Mouse (Mus musculus): Measurements from ENCODE around the gene Porcn. TPM values are rescaled to one million over a fixed set of nuclear protein-coding genes. Genes with fewer than 3 reads are reported as not detected.

The Porcn gene
- polyA plus RNA-seq, 1 experiment from 2014 or later, result 23.8 TPM

DNA sequence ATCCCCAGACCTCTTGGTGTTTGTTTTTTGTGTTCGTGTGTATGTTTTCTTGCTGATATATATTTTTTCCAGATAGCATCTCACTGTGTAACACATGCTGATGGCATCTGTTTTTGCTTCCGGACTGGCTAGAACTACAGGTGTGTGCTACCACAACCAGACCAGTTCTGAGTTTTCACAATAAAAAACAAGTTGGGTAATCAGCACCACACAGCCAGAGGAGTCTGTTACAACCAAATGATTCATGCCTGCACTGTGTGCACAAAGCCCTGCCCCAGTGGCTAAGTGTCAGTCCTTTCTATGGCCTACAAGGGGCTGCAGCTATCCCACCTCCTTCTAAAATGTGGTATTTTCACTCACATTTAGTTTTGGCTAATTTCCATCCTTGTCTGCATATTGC lies 30.4 kb upstream of the Porcn start:
- DNase-seq (ENCODE audit: low spot score), result no peak
- WGBS, result 94% methylated on average over 2 of the region's 2 CpGs
- ATAC-seq (ENCODE audit: insufficient read depth, low FRiP score, low TSS enrichment), result no peak
- Histone ChIP-seq H3K9ac (ENCODE audit: low read length) (no peak overlapping the region), H3K4me2 (ENCODE audit: low read depth) (no peak overlapping the region), H3K9me3 (ENCODE audit: control insufficient read depth, low read length) (no peaks in the 10 kb centered on the region), H3K4me1 (ENCODE audit: control insufficient read depth, insufficient read depth, low read length) (no peaks in the 10 kb centered on the region), H3K27me3 (ENCODE audit: control insufficient read depth, insufficient read depth, low read length) (no peaks in the 10 kb centered on the region), H3K36me3 (ENCODE audit: control insufficient read depth, insufficient read depth, low read length) (no peaks in the 10 kb centered on the region), H3K27ac (ENCODE audit: low read depth, low read length) (no peak overlapping the region), H3K4me3 (ENCODE audit: low read depth, low read length) (no peak overlapping the region)

GRCm38 (mm10) chrX:8233602-8234001 lies 27.3 kb upstream of the Porcn start:
- Histone ChIP-seq H3K27ac (ENCODE audit: low read depth, low read length) (no peak overlapping the region), H3K4me1 (ENCODE audit: control insufficient read depth, insufficient read depth, low read length) (no peaks in the 10 kb centered on the region), H3K4me2 (ENCODE audit: low read depth) (no peak overlapping the region), H3K9ac (ENCODE audit: low read length) (no peak overlapping the region), H3K27me3 (ENCODE audit: control insufficient read depth, insufficient read depth, low read length) (no peaks in the 10 kb centered on the region), H3K4me3 (ENCODE audit: low read depth, low read length) (no peak overlapping the region), H3K9me3 (ENCODE audit: control insufficient read depth, low read length) (no peaks in the 10 kb centered on the region), H3K36me3 (ENCODE audit: control insufficient read depth, insufficient read depth, low read length) (no peaks in the 10 kb centered on the region)
- ATAC-seq (ENCODE audit: insufficient read depth, low FRiP score, low TSS enrichment), result no peak
- no peak for DNase-seq (ENCODE audit: low spot score)
- WGBS, result 74% methylated on average over 3 of the region's 3 CpGs

DNA sequence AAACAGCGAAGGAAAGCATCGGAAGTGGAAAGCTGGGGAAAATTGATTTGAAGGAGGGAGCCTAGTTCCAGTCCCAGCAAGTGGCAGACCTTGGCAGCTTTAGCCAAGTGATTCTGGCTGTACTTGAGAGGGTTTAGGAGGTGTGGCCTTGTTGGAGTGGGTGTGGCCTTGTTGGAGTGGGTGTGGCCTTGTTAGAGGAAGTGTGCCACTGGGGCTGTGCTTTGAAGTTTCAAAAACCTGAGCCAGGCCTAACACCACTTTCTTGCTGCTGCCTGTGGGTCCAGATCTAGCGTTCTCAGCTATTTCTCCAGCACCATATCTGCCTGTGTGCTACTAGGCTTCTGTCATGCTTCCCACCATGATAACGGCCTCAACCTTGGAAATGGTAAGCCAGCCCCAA lies 23.9 kb upstream of the Porcn start:
- ATAC-seq (ENCODE audit: insufficient read depth, low FRiP score, low TSS enrichment), result no peak
- Histone ChIP-seq H3K4me3 (ENCODE audit: low read depth, low read length) (no peak overlapping the region), H3K9ac (ENCODE audit: low read length) (no peak overlapping the region), H3K9me3 (ENCODE audit: control insufficient read depth, low read length) (no peaks in the 10 kb centered on the region), H3K36me3 (ENCODE audit: control insufficient read depth, insufficient read depth, low read length) (no peaks in the 10 kb centered on the region), H3K27me3 (ENCODE audit: control insufficient read depth, insufficient read depth, low read length) (no peaks in the 10 kb centered on the region), H3K4me2 (ENCODE audit: low read depth) (no peak overlapping the region), H3K27ac (ENCODE audit: low read depth, low read length) (no peak overlapping the region), H3K4me1 (ENCODE audit: control insufficient read depth, insufficient read depth, low read length) (no peaks in the 10 kb centered on the region)
- DNase-seq (ENCODE audit: low spot score), result no peak
- 79% methylated on average over 4 of the region's 4 CpGs for WGBS

DNA sequence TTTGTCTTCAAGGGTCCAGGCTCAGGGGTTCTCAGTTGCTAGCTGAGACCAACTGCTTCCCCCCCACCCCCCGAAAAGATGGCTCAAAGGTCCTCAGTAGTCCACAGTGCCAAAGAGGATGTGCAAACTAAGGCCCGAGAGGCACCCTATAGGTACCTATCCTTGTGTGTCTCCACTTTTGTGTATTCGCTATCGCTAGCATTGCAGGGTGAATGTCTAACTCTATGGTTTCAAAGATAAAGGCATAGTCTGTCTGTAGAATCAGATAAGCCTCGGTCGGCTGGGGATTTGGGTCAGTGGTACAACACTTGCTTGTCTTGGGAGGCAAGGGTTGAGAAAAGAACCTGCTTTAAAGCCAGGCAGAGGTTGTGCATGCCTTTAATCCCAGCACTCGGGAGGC lies 17.1 kb upstream of the Porcn start:
- H3K27me3 ChIP-seq (ENCODE audit: control insufficient read depth, insufficient read depth, low read length), result no peaks in the 10 kb centered on the region
- H3K36me3 ChIP-seq (ENCODE audit: control insufficient read depth, insufficient read depth, low read length), result no peaks in the 10 kb centered on the region
- H3K9me3 ChIP-seq (ENCODE audit: control insufficient read depth, low read length), result no peaks in the 10 kb centered on the region
- no peaks in the 10 kb centered on the region for H3K4me1 ChIP-seq (ENCODE audit: control insufficient read depth, insufficient read depth, low read length)
- DNase-seq (ENCODE audit: low spot score) (no peak), ATAC-seq (ENCODE audit: insufficient read depth, low FRiP score, low TSS enrichment) (no peak)
- no peak overlapping the region for H3K27ac ChIP-seq (ENCODE audit: low read depth, low read length)
- WGBS, result 91% methylated on average over 7 of the region's 7 CpGs
- no peak overlapping the region for H3K4me3 ChIP-seq (ENCODE audit: low read depth, low read length)
- no peak overlapping the region for H3K4me2 ChIP-seq (ENCODE audit: low read depth)
- no peak overlapping the region for H3K9ac ChIP-seq (ENCODE audit: low read length)

DNA sequence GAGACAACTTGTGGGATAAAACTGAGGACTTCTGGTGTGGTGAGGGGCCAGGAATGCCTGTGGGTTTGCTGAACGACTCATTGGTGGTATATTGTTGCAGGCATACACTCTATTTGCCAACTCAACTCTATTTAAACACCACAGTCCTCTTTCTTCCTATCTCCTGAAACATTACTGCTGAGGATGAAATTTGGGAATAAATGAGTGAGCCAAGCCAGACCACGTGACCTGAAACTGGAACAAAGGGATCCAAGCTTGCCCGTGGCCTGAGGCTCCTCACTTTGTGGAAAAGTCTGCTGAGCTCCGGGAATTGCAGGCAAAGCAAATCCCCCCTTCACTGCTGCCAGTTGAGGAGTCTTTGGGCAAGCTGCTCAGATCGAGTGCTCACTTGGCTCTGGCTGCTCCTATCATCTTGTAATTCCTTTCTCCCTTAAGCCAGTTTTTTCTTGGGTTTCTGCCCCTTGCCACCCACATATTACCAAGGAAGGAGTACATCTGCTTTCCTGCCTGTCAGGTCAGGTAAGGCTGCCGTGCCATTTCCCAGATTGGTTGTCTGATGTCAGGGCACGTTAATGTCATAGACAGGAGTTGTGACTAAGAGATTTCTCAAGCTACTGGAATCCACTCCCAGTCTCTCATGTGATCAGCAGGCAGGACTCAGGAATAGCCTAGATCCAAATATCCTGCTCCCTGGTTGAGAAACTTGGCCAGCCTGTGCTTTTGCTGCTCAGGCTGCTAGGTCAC lies 16.5 kb upstream of the Porcn start:
- 64% methylated on average over 7 of the region's 7 CpGs for WGBS
- no peaks in the 10 kb centered on the region for H3K9me3 ChIP-seq (ENCODE audit: control insufficient read depth, low read length)
- H3K9ac ChIP-seq (ENCODE audit: low read length), result no peak overlapping the region
- H3K27ac ChIP-seq (ENCODE audit: low read depth, low read length), result no peak overlapping the region
- no peaks in the 10 kb centered on the region for H3K27me3 ChIP-seq (ENCODE audit: control insufficient read depth, insufficient read depth, low read length)
- DNase-seq (ENCODE audit: low spot score) (no peak), ATAC-seq (ENCODE audit: insufficient read depth, low FRiP score, low TSS enrichment) (no peak)
- H3K36me3 ChIP-seq (ENCODE audit: control insufficient read depth, insufficient read depth, low read length), result no peaks in the 10 kb centered on the region
- no peak overlapping the region for H3K4me3 ChIP-seq (ENCODE audit: low read depth, low read length)
- no peaks in the 10 kb centered on the region for H3K4me1 ChIP-seq (ENCODE audit: control insufficient read depth, insufficient read depth, low read length)
- no peak overlapping the region for H3K4me2 ChIP-seq (ENCODE audit: low read depth)

GRCm38 (mm10) chrX:8222296-8222677 lies 16.0 kb upstream of the Porcn start:
- no peak overlapping the region for H3K27ac ChIP-seq (ENCODE audit: low read depth, low read length)
- H3K4me3 ChIP-seq (ENCODE audit: low read depth, low read length), result no peak overlapping the region
- no peak overlapping the region for H3K9ac ChIP-seq (ENCODE audit: low read length)
- no peaks in the 10 kb centered on the region for H3K9me3 ChIP-seq (ENCODE audit: control insufficient read depth, low read length)
- DNase-seq (ENCODE audit: low spot score) (no peak), ATAC-seq (ENCODE audit: insufficient read depth, low FRiP score, low TSS enrichment) (no peak)
- no peaks in the 10 kb centered on the region for H3K27me3 ChIP-seq (ENCODE audit: control insufficient read depth, insufficient read depth, low read length)
- WGBS, result 80% methylated on average over 3 of the region's 3 CpGs
- no peak overlapping the region for H3K4me2 ChIP-seq (ENCODE audit: low read depth)
- H3K4me1 ChIP-seq (ENCODE audit: control insufficient read depth, insufficient read depth, low read length), result no peaks in the 10 kb centered on the region
- no peaks in the 10 kb centered on the region for H3K36me3 ChIP-seq (ENCODE audit: control insufficient read depth, insufficient read depth, low read length)

GRCm38 (mm10) chrX:8219651-8220050 lies 13.3 kb upstream of the Porcn start:
- Histone ChIP-seq H3K27me3 (ENCODE audit: control insufficient read depth, insufficient read depth, low read length) (no peaks in the 10 kb centered on the region), H3K9me3 (ENCODE audit: control insufficient read depth, low read length) (no peaks in the 10 kb centered on the region), H3K4me3 (ENCODE audit: low read depth, low read length) (no peak overlapping the region), H3K27ac (ENCODE audit: low read depth, low read length) (no peak overlapping the region), H3K36me3 (ENCODE audit: control insufficient read depth, insufficient read depth, low read length) (no peaks in the 10 kb centered on the region), H3K4me1 (ENCODE audit: control insufficient read depth, insufficient read depth, low read length) (no peaks in the 10 kb centered on the region), H3K4me2 (ENCODE audit: low read depth) (no peak overlapping the region), H3K9ac (ENCODE audit: low read length) (no peak overlapping the region)
- ATAC-seq (ENCODE audit: insufficient read depth, low FRiP score, low TSS enrichment) (no peak), DNase-seq (ENCODE audit: low spot score) (no peak)
- WGBS, result 33% methylated on average over 8 of the region's 8 CpGs

- 83% methylated on average over 2 of the region's 2 CpGs for WGBS
- no peak for ATAC-seq (ENCODE audit: insufficient read depth, low FRiP score, low TSS enrichment)
- H3K4me1 ChIP-seq (ENCODE audit: control insufficient read depth, insufficient read depth, low read length), result no peaks in the 10 kb centered on the region
Observed at GRCm38 (mm10) chrX:8218114-8218513, 11.8 kb upstream of the Porcn start.

DNA sequence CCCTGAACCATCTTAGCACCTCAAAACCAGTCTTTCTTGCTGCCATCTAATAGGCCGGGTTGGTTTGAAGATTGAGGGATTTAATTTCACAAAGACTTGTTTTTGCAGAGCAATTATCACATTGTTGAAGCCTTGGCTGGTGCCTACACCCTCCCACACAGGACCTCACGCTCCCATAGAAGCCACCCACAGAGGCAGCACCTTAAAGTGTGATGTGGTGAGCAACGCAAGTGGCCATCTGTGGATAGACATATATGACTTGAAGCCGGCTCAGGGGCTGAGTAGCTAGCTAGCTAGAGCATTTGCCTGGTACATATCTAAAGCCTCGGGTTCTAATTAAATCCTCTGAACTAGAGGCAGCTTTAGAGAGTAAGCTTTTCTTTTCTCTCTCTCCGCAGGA lies 11.1 kb upstream of the Porcn start:
- H3K27ac ChIP-seq (ENCODE audit: low read depth, low read length), result no peak overlapping the region
- no peak overlapping the region for H3K4me3 ChIP-seq (ENCODE audit: low read depth, low read length)
- no peak overlapping the region for H3K4me2 ChIP-seq (ENCODE audit: low read depth)
- no peak for ATAC-seq (ENCODE audit: insufficient read depth, low FRiP score, low TSS enrichment)
- 52% methylated on average over 6 of the region's 6 CpGs for WGBS
- no peak overlapping the region for H3K9ac ChIP-seq (ENCODE audit: low read length)
- no peak for DNase-seq (ENCODE audit: low spot score)
- H3K36me3 ChIP-seq (ENCODE audit: control insufficient read depth, insufficient read depth, low read length), result no peaks in the 10 kb centered on the region
- no peaks in the 10 kb centered on the region for H3K4me1 ChIP-seq (ENCODE audit: control insufficient read depth, insufficient read depth, low read length)
- no peaks in the 10 kb centered on the region for H3K27me3 ChIP-seq (ENCODE audit: control insufficient read depth, insufficient read depth, low read length)
- no peaks in the 10 kb centered on the region for H3K9me3 ChIP-seq (ENCODE audit: control insufficient read depth, low read length)

More at GRCm38 (mm10) chrX:8218114-8218513, 11.8 kb upstream of the Porcn start:
- H3K9me3 ChIP-seq (ENCODE audit: control insufficient read depth, low read length), result no peaks in the 10 kb centered on the region
- no peak overlapping the region for H3K27ac ChIP-seq (ENCODE audit: low read depth, low read length)
- no peak overlapping the region for H3K4me2 ChIP-seq (ENCODE audit: low read depth)
- H3K4me3 ChIP-seq (ENCODE audit: low read depth, low read length), result no peak overlapping the region
- no peak overlapping the region for H3K9ac ChIP-seq (ENCODE audit: low read length)
- no peaks in the 10 kb centered on the region for H3K27me3 ChIP-seq (ENCODE audit: control insufficient read depth, insufficient read depth, low read length)
- no peak for DNase-seq (ENCODE audit: low spot score)
- no peaks in the 10 kb centered on the region for H3K36me3 ChIP-seq (ENCODE audit: control insufficient read depth, insufficient read depth, low read length)

Measured in neural tube, embryonic 11.5 days (tissue).